Mouse (Mus musculus): ENCODE measurements at regions not wholly inside any gene's neighbourhood (a gene's known extent, or its start where the extent isn't known, plus 50 kb on each side); places are given as distances from the start of the nearest gene placed in this dataset.

DNA sequence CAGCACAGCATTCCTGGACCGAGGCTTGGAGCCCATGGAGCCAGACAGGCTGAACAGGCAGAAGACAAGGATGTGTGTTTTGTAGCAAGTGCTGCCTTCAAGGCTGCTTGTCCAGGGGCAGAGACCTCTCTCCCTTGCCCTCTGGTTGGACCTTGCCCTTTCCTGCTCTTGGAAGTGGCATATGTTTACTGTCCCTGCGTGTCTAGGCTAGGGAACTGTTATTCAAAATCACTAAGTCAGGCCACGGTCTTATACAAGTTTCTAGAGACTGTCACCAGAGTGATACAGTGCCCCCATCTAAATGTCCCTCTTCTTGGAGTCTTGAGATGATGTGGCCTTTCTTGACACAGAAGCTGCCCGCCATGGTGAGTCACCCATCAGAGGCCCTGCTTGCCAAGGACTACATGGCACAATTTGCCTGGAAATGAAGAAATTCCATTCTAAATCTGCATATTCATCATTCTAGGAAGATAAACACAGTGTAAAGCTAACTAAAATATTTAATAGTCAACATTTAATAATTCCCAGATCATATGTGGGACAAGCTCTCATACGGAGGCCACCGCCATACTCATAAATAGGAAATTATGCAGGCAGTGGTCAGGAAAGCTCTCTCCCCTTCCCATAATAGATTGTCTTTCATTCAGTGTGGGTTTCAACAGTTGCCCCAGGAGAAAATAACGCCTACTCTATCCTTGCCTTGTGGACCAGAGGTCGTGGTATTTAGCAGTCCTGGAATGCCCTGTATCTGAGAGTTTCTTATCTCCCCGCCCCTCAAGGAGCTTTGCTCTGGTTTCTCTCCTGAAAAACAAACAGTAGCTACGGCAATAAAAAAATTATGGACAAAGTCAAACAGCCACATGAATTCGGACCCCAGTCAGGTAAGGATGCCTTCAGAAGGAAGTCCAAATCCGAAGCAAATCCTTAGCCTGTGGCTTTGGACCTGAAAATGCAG, 50.9 kb upstream of the Lmo4 start:
- no peak for DNase-seq (ENCODE audit: low read depth, low spot score)
